Mouse (Mus musculus): ENCODE measurements at regions not wholly inside any gene's neighbourhood (a gene's known extent, or its start where the extent isn't known, plus 50 kb on each side); places are given as distances from the start of the nearest gene placed in this dataset.

DNA sequence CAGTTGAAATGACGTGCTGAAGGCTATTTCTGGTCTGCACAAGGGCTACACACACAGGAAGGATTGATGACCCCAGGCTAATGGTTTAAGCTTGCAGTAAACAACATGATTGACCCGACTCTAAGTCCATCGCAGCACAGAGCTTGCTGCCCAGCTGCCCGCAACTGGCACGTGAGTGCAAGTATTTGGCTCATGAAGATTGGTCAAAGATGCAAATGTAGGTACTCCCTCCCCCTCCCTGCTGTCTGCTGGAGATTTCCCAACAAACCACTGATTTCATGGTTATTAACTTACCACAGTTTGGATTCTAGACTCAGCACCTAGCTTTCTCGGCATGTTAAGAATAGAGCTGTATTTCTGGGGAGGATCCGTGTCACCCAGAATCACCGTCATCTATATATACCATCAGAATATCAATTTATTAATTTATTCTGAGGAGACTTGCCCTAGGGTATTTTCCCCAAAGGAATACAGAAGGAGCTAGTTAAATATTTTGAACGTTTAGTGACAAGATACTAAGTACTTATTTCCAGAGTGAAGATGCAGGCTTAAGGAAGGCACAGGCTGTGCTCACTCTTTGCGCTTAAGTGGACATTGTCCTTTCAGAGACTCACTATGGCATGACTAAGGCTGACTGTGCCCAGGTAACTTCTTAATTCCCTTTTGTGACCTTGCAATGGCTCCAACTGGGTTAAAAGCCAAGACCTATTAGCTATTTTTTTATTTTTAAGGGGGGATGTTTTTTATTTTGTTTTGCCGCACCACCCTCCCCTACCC, 57.7 kb upstream of the Atrnl1 start:
- no peaks in the 10 kb centered on the region for H3K27me3 ChIP-seq (ENCODE audit: control insufficient read depth)
- no peaks in the 10 kb centered on the region for H3K36me3 ChIP-seq (ENCODE audit: control insufficient read depth)
- H3K4me1 ChIP-seq (ENCODE audit: control insufficient read depth): no peaks in the 10 kb centered on the region
- H3K9me3 ChIP-seq (ENCODE audit: control insufficient read depth, low read length): no peaks in the 10 kb centered on the region
- TF ChIP-seq GATA1 (IDR thresholded peaks at IDR 0.05; ENCODE audit: low read length): no peak
- no peak for TF ChIP-seq TAL1 (IDR thresholded peaks at IDR 0.05; ENCODE audit: low read length)
- no peak overlapping the region for H3K4me3 ChIP-seq (replicated peaks)

DNA sequence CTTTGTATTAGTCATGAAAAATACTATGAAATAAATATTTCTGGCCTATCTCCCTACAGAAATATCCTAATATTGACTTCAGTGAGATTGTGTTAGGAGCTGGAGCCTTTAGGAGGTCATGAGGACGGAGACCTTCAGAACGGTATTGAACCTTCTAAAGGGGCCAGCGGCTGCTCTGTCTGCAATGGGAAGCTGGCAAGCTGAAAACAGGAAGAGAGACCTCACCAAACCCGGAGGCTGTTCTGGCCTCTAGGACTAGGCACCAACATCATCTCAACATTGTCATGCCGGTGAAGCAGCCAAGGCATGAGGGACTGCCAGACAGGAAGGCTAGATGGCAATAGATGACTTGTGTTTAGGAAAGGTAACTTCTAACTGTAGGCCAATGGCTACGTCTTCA, 56.7 kb upstream of the Atrnl1 start:
- H3K4me3 ChIP-seq (replicated peaks): no peak overlapping the region
- no peaks in the 10 kb centered on the region for H3K36me3 ChIP-seq (ENCODE audit: control insufficient read depth)
- H3K9me3 ChIP-seq (ENCODE audit: control insufficient read depth, low read length): no peaks in the 10 kb centered on the region
- TF ChIP-seq TAL1 (IDR thresholded peaks at IDR 0.05; ENCODE audit: low read length) (no peak), GATA1 (IDR thresholded peaks at IDR 0.05; ENCODE audit: low read length) (no peak)
- no peaks in the 10 kb centered on the region for H3K27me3 ChIP-seq (ENCODE audit: control insufficient read depth)
- no peaks in the 10 kb centered on the region for H3K4me1 ChIP-seq (ENCODE audit: control insufficient read depth)

DNA sequence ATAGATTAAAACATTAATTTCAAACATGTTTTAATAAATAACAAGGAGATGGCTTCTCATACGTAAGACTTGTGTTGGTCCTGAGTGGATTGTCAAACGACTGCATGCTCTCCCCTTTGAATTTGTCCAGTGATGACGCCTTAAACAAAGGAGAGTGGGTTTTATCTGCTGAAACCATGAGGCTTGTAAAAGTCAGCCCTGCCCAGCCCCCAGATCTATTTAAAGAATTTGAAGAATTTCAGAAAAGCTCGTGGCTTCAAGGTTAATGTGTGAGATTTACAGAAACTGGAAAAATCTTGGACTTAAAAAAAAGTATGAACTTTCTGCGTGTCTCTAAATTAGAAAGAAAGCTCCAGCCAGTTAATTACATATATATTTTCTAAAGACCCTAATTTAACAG, 55.5 kb upstream of the Atrnl1 start:
- no peak for TF ChIP-seq GATA1 (IDR thresholded peaks at IDR 0.05; ENCODE audit: low read length)
- no peak for TF ChIP-seq TAL1 (IDR thresholded peaks at IDR 0.05; ENCODE audit: low read length)
- H3K9me3 ChIP-seq (ENCODE audit: control insufficient read depth, low read length): no peaks in the 10 kb centered on the region
- H3K36me3 ChIP-seq (ENCODE audit: control insufficient read depth): no peaks in the 10 kb centered on the region
- H3K4me1 ChIP-seq (ENCODE audit: control insufficient read depth): no peaks in the 10 kb centered on the region
- H3K4me3 ChIP-seq (replicated peaks): no peak overlapping the region
- H3K27me3 ChIP-seq (ENCODE audit: control insufficient read depth): no peaks in the 10 kb centered on the region

DNA sequence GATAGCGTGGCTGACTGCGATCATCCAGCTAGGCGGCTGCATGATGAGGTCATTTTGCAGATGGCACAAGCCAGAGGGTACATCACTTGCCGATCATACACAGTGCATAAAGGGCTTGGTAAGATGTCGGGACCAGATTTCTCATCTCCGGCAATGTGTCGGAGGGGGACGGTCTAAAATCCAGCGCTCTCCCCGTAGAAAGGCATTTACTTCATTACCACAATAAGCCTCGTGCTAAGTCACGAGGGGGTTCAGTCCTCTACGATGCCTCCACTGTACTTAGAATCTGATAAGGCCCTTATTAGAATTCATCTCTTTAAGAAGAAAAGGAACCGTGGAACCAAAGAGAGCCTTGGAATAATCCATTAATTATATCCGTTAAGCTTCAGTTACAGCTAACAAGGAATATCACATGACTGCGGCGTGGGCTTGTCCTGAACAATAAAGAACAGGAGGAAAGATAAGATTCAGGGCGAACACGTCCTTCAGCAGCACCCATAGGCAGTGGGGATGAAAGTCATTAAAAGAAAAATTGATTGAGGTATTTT, 52.3 kb upstream of the Atrnl1 start:
- TF ChIP-seq TAL1 (IDR thresholded peaks at IDR 0.05; ENCODE audit: low read length) (no peak), GATA1 (IDR thresholded peaks at IDR 0.05; ENCODE audit: low read length) (no peak)
- Histone ChIP-seq H3K9me3 (ENCODE audit: control insufficient read depth, low read length) (no peaks in the 10 kb centered on the region), H3K36me3 (ENCODE audit: control insufficient read depth) (no peaks in the 10 kb centered on the region)

DNA sequence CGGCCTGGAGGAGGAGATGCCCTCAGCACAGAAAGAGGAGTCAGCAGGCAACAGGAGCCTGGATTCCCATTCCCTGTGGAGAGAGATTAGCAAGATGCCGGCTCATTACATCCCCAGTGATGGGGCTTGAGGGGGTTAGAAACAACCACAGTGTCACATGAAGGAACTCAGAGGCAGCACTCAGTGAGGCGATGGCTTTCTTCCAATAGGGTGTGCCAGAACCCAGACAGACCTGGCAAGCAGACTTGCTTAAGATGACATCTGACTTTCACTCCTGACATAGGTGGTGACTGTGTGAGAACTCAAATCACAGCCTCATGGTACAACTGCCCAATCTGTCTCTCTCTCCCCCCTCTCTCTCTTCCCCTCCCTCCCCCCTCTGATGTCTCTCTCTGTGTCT, 50.1 kb upstream of the Atrnl1 start:
- H3K4me1 ChIP-seq (ENCODE audit: control insufficient read depth): no peaks in the 10 kb centered on the region
- TF ChIP-seq TAL1 (IDR thresholded peaks at IDR 0.05; ENCODE audit: low read length) (no peak), GATA1 (IDR thresholded peaks at IDR 0.05; ENCODE audit: low read length) (no peak)
- H3K27me3 ChIP-seq (ENCODE audit: control insufficient read depth): no peaks in the 10 kb centered on the region
- H3K9me3 ChIP-seq (ENCODE audit: control insufficient read depth, low read length): no peaks in the 10 kb centered on the region
- no peak overlapping the region for H3K4me3 ChIP-seq (replicated peaks)
- no peaks in the 10 kb centered on the region for H3K36me3 ChIP-seq (ENCODE audit: control insufficient read depth)

More for the DNA sequence above, 52.3 kb upstream of the Atrnl1 start:
- Histone ChIP-seq H3K4me3 (replicated peaks) (no peak overlapping the region), H3K4me1 (ENCODE audit: control insufficient read depth) (no peaks in the 10 kb centered on the region), H3K27me3 (ENCODE audit: control insufficient read depth) (no peaks in the 10 kb centered on the region)

Measured in erythroblast, embryonic 14.5 days (primary cell).